Mouse (Mus musculus) lung, postnatal 0 days (tissue): ENCODE data around the gene Izumo1r. TPM values are rescaled to one million over a fixed set of nuclear protein-coding genes. Genes with fewer than 3 reads are reported as not detected.

Source experiments
- ATAC-seq: fragments of 200-750 bp; cut with Nextera tagmentation; 2 replicates; pipeline ENCODE4 v1.8.0; 2017; ENCODE audit warnings: moderate library complexity
- DNase-seq: peaks from one replicate; pipeline ENCODE4 v3.0.0-alpha.2; 2016; ENCODE audit warnings: low spot score
- H3K27ac ChIP-seq: fragments of 300-500 bp; sonication (generic); 2 replicates; pipeline ENCODE4 v1.5.1; 2014; ENCODE audit warnings: antibody characterized with exemption, mild to moderate bottlenecking, low read length, mixed read lengths
- H3K27me3 ChIP-seq: fragments of 300-500 bp; sonication (generic); replicated peaks from 2 replicates; pipeline ENCODE4 v1.6.1; 2014; ENCODE audit warnings: low read length, mixed read lengths; ENCODE audit not compliant: insufficient read depth
- H3K36me3 ChIP-seq: fragments of 300-500 bp; sonication (generic); 2 replicates; pipeline ENCODE4 v1.6.1; 2014; ENCODE audit warnings: low read length, mixed read lengths; ENCODE audit not compliant: insufficient read depth
- H3K4me1 ChIP-seq: fragments of 300-500 bp; sonication (generic); 2 replicates; pipeline ENCODE4 v1.6.1; 2014; ENCODE audit warnings: antibody characterized with exemption, low read depth, low read length, mixed read lengths; ENCODE audit not compliant: insufficient read depth
- H3K4me2 ChIP-seq: fragments of 300-500 bp; sonication (generic); replicated peaks from 2 replicates; pipeline ENCODE4 v1.6.1; 2014; ENCODE audit warnings: low read depth, mild to moderate bottlenecking, low read length, moderate library complexity, mixed read lengths
- H3K4me3 ChIP-seq: fragments of 300-500 bp; sonication (generic); 2 replicates; pipeline ENCODE4 v1.5.1; 2014; ENCODE audit warnings: low read depth, low read length
- H3K9ac ChIP-seq: fragments of 300-500 bp; sonication (generic); replicated peaks from 2 replicates; pipeline ENCODE4 v1.6.1; 2014; ENCODE audit warnings: low read depth, mild to moderate bottlenecking
- H3K9me3 ChIP-seq: fragments of 300-500 bp; sonication (generic); 2 replicates; pipeline ENCODE4 v1.6.1; 2016; ENCODE audit warnings: low read length, mixed read lengths
- CTCF ChIP-seq: IDR thresholded peaks from 2 replicates; pipeline ENCODE4 v1.5.1; 2016; ENCODE audit warnings: antibody characterized with exemption, mild to moderate bottlenecking
- EP300 ChIP-seq: IDR thresholded peaks from 2 replicates; pipeline ENCODE4 v1.6.1; 2016; ENCODE audit warnings: antibody characterized with exemption, mild to moderate bottlenecking, control low read depth
- WGBS: fragments of 180-500 bp; shearing (Covaris S2); extraction: QIAGEN DNeasy Blood & Tissue Kit; methylation state at CpG from one replicate; pipeline ENCODE4 v1.1.7; 2014; 5-methylcytosine and 5-hydroxymethylcytosine counted together
- polyA plus RNA-seq: library from polyadenylated mRNA; unstranded; fragments of >200 nt; fragmentation: Nextera tagmentation; extraction: Ambion mirVana; gene quantifications from 2 replicates; pipeline ENCODE4 v1.2.1, GENCODE M21; 2015

The Izumo1r gene
- polyA plus RNA-seq, 1 experiment from 2014 or later = 0.23 TPM

DNA sequence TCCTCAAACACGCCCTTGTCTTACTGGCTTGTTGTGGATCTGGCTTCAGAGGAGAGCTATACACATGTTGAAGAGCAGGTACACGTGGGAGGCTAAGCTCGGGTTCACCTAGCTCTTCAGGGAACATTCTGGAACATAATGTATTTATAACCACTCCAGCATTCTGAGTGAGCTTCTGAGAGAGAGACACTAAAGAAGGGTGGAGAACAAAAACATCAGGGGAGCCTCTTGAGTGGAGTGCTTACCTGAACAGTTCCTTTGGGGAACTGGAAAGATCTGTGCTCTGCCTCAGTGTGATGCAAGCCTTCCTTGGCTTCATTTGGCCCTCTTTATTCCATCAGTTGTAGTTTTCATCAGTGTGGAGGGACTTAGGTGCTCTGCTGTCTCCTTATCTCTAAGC, 35.9 kb upstream of the Izumo1r start:
- Histone ChIP-seq H3K27me3 (no peaks in the 10 kb centered on the region), H3K4me3 (no peak overlapping the region), H3K36me3 (no peaks in the 10 kb centered on the region), H3K4me1 (no peaks in the 10 kb centered on the region), H3K9ac (no peak overlapping the region), H3K27ac (no peak overlapping the region), H3K9me3 (no peaks in the 10 kb centered on the region), H3K4me2 (no peak overlapping the region)
- ATAC-seq = peak; percentile 85
- whole genome bisulfite sequencing = 49% methylated on average over 3 of the region's 3 CpGs
- peak; percentile 57 for DNase-seq
- TF ChIP-seq EP300 (peak; percentile 90), CTCF (no peak)

DNA sequence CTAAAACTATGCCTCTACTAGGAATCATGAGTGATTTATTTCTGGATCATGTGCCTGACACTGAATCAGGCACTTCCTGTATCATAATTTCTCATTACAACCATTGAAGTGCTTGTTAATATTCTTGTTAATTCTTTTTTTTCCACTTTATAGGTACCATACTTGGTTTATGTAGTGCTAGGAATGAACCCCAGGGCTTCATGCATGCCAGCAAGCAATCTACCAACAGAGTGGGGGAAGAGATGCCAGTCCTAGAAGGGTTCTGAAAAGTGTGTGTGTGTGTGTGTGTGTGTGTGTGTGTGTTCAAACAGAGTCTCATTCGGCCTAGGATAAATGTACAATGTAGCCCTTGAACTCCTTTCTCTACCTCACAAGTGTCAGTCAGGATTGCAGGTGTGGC, 33.6 kb upstream of the Izumo1r start:
- no peak for TF ChIP-seq CTCF
- no peak for TF ChIP-seq EP300
- no peak overlapping the region for H3K4me2 ChIP-seq
- H3K4me1 ChIP-seq = no peaks in the 10 kb centered on the region
- ATAC-seq (no peak), DNase-seq (no peak)
- no peak overlapping the region for H3K4me3 ChIP-seq
- no peak overlapping the region for H3K9ac ChIP-seq
- WGBS = 25% methylated on average over 1 of the region's 1 CpGs
- no peaks in the 10 kb centered on the region for H3K36me3 ChIP-seq
- no peak overlapping the region for H3K27ac ChIP-seq
- H3K27me3 ChIP-seq = no peaks in the 10 kb centered on the region
- H3K9me3 ChIP-seq = no peaks in the 10 kb centered on the region

DNA sequence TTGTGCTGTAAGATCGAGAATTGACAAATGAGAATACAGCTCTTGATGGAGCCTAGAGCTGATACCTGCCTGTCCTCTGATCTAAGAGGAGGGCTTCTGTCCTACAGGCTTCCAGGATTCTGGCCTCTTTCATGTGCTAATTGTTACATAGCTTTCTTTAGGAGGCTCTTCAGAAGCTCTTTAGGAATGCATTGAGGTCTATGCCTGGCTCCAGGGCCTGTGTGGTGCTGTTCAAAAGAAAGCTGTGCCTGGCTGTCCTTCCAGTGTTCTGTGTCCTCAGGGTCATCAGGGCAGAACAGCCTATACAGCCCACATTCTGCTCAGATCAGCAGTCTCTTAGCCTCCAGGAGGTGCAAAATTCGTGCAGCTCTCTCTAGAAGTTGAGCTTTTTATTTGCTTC, 31.1 kb upstream of the Izumo1r start:
- H3K4me2 ChIP-seq = no peak overlapping the region
- H3K4me3 ChIP-seq = no peak overlapping the region
- TF ChIP-seq EP300 (no peak), CTCF (no peak)
- WGBS = 80% methylated on average over 2 of the region's 2 CpGs
- H3K27ac ChIP-seq = no peak overlapping the region
- H3K9ac ChIP-seq = no peak overlapping the region
- no peak for ATAC-seq
- no peaks in the 10 kb centered on the region for H3K27me3 ChIP-seq
- H3K36me3 ChIP-seq = no peaks in the 10 kb centered on the region
- DNase-seq = no peak
- H3K4me1 ChIP-seq = no peaks in the 10 kb centered on the region
- H3K9me3 ChIP-seq = no peaks in the 10 kb centered on the region

DNA sequence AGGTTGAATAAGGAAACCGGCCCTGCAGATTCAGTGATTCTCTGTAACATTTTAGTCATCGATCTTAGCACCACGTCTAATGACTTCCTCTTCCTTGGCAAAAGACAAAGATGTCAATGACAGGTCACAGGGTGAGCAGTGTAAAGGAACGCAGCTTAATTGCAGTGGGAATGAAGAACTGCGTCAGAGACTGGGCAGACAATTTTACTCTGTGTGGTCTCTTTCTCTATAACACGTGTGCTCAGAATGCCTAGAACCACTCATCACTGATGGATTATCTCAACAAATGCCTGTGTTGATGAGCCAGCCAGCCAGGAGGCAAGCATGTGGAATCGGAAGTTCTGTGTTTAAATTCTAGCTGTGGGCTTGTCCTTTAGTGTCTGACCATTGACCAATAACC, 28.2 kb upstream of the Izumo1r start:
- WGBS = 31% methylated on average over 7 of the region's 7 CpGs
- H3K36me3 ChIP-seq = no peaks in the 10 kb centered on the region
- no peak overlapping the region for H3K4me3 ChIP-seq
- DNase-seq = no peak
- H3K9ac ChIP-seq = no peak overlapping the region
- H3K27me3 ChIP-seq = no peaks in the 10 kb centered on the region
- ATAC-seq = no peak
- TF ChIP-seq EP300 = no peak
- no peak for TF ChIP-seq CTCF
- H3K4me2 ChIP-seq = no peak overlapping the region
- no peaks in the 10 kb centered on the region for H3K9me3 ChIP-seq
- H3K27ac ChIP-seq = no peak overlapping the region
- H3K4me1 ChIP-seq = no peaks in the 10 kb centered on the region; the same call in 1 of the 2 replicates

DNA sequence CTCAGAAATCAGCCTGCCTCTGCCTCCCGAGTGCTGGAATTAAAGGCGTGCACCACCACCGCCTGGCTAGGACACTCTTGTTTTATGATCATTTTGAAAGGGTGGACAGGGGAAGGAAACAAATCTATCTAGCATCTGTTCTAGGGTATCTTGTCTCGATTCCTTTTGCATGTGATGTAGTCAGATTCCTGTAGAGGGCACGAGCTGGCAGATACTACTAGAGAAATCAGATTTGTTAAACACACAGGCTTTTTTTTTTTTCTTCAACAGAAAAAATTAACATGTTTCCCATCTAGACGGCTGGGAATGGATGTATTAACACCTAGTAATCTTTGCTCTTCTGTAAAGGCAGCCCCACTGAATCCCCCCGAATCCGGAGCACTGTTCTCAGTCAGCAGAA, 27.5 kb upstream of the Izumo1r start:
- no peaks in the 10 kb centered on the region for H3K9me3 ChIP-seq
- TF ChIP-seq CTCF (no peak), EP300 (no peak)
- no peak overlapping the region for H3K9ac ChIP-seq
- no peak overlapping the region for H3K4me2 ChIP-seq
- no peaks in the 10 kb centered on the region for H3K36me3 ChIP-seq
- no peak overlapping the region for H3K4me3 ChIP-seq
- no peak for ATAC-seq
- no peaks in the 10 kb centered on the region; the same call in 1 of the 2 replicates for H3K4me1 ChIP-seq
- WGBS = 71% methylated on average over 8 of the region's 8 CpGs
- no peak for DNase-seq
- no peaks in the 10 kb centered on the region for H3K27me3 ChIP-seq
- no peak overlapping the region for H3K27ac ChIP-seq

DNA sequence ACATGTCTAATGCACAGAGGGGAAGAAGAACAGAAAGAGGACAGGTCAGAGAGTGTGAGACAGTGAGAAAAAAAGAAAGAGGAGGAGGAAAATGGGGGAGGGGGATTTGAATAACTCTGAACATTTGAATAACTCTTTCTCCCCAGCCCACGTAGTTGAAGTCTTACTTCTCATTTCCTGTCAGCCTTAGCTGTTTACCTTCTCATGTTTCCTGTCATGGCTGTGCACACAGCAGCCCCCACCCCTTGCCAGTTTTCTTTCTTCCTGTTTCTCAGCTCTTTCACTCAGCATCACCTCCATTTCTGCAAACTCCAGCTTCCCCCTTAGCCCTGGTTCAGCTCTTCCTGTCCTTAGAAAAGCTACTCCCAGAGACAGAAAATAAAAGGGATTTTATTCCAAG, 22.8 kb upstream of the Izumo1r start:
- Histone ChIP-seq H3K36me3 (no peaks in the 10 kb centered on the region), H3K4me1 (no peaks in the 10 kb centered on the region; the same call in 1 of the 2 replicates), H3K9me3 (no peaks in the 10 kb centered on the region), H3K4me3 (no peak overlapping the region), H3K9ac (no peak overlapping the region), H3K27me3 (no peaks in the 10 kb centered on the region), H3K4me2 (no peak overlapping the region), H3K27ac (no peak overlapping the region)
- WGBS = 0% methylated on average over 1 of the region's 1 CpGs
- ATAC-seq (no peak), DNase-seq (no peak)
- TF ChIP-seq CTCF (no peak), EP300 (no peak)

DNA sequence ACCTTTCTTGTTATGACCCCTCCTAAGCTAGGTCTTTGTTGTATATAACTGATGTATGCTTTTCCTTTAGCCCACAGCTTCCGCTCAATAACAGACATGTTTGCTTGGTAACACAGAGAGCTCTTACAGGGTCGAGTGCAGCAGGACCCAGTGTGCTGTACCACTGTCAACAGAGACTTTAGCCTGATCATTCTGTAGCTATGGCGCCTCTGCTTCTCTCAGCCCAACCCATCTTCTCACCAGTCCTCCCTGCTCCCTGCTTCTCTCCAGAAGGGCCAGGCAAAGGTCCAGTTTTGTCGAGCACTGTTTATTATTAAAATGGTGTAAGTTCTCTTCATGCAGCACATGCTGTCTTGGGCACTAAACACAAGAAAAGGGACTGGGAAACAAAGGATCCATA, 19.9 kb upstream of the Izumo1r start:
- H3K4me2 ChIP-seq = no peak overlapping the region
- DNase-seq (no peak), ATAC-seq (no peak)
- no peaks in the 10 kb centered on the region for H3K36me3 ChIP-seq
- H3K9ac ChIP-seq = no peak overlapping the region
- no peak overlapping the region for H3K4me3 ChIP-seq
- TF ChIP-seq CTCF = no peak
- no peak for TF ChIP-seq EP300
- no peak overlapping the region for H3K27ac ChIP-seq
- no peaks in the 10 kb centered on the region; the same call in 1 of the 2 replicates for H3K4me1 ChIP-seq
- no peaks in the 10 kb centered on the region for H3K9me3 ChIP-seq
- H3K27me3 ChIP-seq = no peaks in the 10 kb centered on the region
- WGBS = 42% methylated on average over 4 of the region's 4 CpGs
